Mouse (Mus musculus) mouse embryonic stem cell (cell line): ENCODE results near the gene Rap1gds1.

Source experiments
- in situ Hi-C, 2 experiments: fragments of 300-500 bp; cut with MboI; formaldehyde crosslinking; loops; 1 replicate in 1 of 2; 3 replicates in 1 of 2; pipeline ENCODE4 v1.14.3; 2019 to 2020; ENCODE audit warnings: low sequenced_read_pairs in 2 of 2, low pct_unique_long_range_greater_than_20kb in 1 of 2, mixed read lengths in 1 of 2; ENCODE audit not compliant: unreplicated experiment in 1 of 2

The Rap1gds1 gene

DNA sequence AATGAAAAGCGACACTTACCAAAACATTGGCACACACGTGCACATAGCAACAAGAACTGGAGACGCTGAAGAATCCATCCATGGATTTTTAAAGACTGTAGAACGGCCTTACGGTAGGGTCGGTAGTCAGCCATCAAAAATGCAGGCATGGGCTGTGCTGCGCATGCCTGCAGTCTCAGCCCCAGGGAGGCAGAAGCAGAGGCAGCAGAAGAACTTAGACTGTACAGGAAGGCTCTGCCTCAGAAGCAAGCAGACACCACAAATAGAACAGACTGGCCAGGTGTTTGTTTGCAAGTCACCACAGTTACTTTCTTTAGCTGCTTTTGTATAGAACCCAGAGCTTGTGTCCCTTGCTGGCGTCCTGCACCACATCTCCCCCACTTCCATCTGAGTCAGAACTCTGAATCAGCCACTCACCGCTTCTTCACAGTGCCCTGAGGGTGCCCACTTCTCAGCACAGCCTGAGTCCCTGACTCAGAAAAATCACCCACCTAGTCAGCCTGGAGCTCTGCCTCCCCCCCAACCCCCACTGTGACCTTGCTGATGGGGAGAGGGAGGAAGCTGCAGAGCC lies 174.3 kb downstream of the Rap1gds1 start:
- in situ Hi-C loops: loop anchor here in 1 of 2 experiments (5.0 kb wide), 1 partner anchor 258 kb away; no protein-coding TSS in a partner anchor

DNA sequence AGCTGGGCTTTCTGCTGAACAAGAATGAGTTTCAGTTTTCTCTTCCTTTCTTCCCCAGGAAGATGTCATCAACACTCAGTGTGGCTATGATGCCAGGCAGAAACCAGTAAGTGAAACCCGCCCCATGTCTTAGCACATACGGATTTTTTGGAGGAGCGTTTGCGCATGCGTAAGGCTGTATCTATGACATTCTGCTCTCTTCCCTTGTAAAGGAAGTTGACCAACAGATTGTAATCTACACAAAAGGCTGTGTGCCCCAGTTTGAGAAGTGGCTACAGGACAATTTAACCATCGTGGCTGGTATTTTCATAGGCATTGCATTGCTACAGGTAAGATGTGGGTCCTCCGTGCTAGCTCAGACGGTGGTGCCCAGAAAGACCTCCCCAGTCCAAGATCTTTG lies 176.9 kb downstream of the Rap1gds1 start:
- in situ Hi-C loops: no loop called here

DNA sequence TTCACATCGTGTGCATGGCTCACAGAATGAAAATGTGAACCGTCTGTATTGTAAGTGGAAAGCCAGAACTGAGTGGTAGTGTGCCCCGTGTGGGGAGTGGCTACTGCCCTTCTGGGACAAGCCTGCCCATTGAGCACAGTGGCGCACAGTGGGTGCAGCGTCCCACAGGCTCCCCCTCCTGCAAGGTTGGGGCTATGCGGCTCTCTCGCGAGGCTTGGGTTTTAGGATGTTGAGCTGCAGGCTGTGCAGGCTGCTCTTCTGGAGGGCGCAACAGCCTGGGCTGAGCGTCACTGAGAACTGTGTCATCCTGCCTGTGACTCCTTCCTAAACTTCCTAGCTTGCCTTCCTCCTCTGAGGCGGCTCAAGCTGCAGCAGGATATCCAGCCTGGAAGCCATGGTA lies 177.5 kb downstream of the Rap1gds1 start:
- in situ Hi-C loops: no loop called here

DNA sequence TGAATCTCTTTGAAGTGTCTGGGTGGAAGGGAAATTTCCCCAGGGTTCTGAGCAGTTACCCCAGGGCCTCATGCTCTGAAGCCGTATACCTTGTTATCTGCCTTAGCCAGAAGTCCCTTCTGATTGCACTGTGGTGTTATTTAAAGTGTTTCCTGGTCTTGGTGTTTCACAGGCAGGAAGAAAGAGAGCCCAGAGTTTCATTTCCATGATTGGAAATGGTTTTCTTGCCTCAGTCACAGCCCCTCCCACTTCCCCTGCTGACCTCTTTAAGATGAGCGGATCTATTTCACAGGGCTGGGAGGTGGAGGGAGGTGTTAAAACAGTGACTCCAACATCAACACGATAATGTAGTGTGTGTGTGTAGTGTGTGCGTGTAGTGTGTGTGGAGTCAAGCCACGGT lies 181.5 kb downstream of the Rap1gds1 start:
- in situ Hi-C loops: no loop called here

DNA sequence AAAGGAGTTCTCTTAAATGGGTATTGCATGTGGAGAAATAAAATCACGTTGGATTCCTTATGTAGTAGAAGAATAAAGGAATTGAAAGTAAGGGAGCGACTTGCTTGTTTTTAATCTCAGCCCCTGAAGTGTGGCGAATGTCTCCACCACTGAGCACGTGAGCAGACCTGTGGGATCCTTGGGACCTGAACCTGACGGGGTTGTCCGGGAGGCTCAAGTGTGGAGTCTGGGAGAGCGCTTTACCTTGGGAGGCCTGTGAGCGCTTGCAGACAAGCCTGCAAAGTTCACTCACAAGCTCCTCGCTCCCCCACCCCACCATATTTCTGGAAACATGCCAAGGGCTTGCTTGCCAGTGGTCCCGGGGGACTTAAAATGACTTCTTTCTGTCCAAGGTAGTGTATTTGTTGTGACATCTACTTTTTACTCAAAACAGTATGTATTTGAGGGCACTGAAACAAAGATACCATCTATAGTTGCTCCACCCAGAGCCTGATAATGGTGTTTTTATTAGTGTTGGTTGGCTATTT lies 185.2 kb downstream of the Rap1gds1 start:
- in situ Hi-C loops: no loop called here

DNA sequence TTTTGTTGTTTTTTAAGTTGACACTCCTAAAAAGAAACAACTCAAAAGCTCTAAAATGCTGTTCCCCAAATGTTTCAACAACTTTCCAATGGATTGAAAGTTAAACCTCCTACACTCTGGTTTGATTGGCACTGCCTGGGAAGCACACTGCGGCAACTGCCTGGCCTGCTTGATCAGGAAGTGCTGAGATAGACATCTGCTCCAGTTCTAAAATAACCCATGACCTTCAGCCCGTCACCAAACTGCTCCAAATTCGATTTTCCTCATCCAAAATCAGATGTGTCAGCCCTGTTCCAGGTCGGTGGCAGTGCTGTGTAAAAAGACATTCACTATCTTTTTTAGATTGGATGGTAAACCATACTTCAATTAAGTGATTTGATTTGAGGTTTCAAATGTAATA lies 185.8 kb downstream of the Rap1gds1 start:
- in situ Hi-C loops: no loop called here

DNA sequence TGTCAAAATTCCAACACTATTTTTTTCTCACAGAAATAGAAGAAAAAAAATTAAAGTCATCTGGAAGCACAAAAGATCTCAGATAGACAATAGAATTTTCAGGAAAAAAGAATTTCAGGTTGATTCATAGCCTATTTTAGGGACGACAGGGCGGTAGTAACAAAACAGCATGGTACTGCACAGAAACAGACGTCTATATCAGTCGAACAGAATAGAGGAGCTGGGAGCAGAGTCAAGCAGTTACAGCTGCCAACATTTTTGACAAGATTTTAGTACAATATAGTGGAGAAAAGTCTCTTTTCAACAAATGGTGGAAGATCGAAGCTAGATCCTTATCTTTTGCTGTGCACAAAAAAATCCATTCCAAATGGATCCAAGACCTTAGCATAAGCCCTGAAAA lies 188.9 kb downstream of the Rap1gds1 start:
- in situ Hi-C loops: no loop called here

DNA sequence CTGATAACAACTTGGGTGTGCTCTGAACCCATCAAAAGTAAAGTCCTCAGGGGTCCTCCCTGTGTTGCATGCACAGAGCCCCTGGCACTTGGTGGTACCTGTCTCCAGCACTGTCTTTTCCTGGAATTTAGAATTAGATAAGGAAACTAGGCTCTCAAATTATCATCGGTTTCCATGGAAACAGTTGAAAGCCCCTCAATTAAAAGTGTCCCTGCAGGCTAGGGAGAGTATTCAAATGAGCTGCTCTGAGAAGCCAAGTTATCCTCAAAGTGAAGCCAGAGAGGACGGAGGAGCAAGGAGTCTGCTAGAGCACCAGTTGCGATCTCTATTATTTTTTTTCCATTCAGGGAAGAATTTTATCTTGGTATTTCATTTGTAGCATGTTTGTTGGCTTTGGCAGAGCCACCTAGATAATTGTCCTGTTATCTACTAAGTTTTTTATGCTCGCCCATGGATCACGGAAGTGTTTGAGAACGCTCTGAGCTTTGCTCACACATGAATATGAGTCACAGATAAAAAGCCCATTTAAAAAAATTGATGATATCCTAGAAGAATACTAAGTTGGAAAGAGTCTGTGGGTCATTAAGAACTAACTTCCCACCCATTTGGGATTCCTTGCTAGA lies 193.2 kb downstream of the Rap1gds1 start:
- in situ Hi-C loops: no loop called here

DNA sequence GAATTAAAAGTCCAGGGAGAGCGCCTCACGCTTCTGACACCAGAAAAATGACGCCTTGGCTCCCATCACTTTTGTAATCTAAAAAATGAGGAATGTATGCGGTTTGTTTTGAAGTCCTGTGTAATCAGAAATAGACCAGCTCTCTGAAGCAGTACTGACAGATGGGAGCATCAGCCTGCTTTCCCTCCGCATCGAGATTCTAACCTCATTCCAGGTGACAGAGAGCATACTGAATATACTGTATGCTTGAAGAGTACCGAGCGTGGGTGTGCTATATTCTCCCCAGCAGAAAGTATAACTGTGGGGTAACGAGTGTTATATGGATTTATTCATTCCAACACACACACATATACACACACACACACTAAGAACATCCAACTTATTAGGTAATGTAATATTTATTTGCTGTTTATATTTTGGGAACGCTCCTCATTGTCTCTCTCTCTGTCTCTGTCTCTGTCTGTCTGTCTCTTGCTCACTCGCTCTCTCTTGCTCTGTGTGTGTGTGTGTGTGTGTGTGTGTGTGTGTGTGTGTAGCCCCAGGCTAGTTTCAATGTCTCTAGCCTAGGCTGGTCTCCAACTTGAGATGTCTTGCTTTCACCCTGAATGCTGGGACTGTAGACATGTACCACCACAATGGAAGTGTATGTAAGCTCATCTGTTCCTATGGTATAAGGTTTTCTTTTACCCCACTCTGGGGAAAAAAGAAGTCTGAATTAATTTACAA lies 193.8 kb downstream of the Rap1gds1 start:
- in situ Hi-C loops: no loop called here

DNA sequence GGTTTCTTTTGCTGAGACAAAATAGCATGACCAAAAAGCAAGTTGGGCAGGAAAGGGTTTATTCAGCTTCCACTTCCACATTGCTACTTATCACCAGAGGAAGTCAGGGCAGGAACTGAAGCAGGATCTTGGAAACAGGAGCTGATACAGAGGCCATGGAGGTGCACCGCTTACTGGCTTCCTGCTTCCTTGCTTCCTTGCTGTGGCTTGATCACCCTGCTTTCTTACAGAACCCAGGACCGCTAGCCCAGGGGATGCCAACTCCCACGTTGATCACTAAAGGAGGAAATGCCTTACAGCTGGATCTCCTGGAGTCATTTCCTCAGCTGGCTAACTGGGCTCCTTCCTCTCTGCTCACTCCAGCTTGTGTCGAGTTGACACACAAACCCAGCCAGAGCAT lies 197.3 kb downstream of the Rap1gds1 start:
- in situ Hi-C loops: no loop called here

DNA sequence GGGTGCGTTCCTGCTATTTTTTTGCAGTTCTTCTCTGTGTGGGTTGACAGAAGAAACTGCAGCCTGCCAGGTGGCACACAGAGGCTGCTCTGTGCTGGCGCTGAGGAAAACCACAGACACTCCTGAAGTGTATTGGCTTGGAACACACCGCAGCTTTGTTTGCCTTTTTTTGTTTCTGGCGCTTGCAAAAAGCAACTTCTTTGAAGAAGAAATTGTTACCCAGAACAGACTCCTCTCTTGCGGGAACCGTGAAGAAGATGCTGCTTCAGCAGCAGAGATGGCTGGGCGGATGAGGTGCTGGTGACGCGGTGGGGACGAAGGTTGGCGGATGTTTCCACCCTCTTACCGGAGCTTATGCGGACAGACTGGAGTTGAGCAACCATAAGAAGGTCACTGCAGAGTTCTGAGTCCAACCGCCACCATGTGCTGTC lies 198.1 kb downstream of the Rap1gds1 start:
- in situ Hi-C loops: no loop called here

DNA sequence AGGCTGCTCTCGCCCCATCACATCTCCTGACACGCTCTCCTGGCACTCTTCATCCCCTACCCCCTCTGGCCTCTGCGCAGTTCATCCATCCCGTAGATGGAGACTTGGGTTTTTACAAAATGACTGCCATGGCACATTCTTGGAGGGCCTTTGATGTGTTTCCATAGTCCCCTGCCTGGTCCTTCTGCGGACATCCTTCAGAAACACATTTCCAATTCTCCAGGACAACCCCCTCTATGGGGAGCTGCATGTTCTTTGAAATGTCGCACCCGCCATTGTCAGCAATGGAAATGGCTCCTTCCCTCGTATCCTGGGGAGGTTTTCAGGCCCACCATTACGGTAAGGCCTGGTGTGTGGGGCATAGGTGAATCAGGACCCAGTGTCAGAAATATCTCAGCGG lies 198.6 kb downstream of the Rap1gds1 start:
- in situ Hi-C loops: no loop called here

DNA sequence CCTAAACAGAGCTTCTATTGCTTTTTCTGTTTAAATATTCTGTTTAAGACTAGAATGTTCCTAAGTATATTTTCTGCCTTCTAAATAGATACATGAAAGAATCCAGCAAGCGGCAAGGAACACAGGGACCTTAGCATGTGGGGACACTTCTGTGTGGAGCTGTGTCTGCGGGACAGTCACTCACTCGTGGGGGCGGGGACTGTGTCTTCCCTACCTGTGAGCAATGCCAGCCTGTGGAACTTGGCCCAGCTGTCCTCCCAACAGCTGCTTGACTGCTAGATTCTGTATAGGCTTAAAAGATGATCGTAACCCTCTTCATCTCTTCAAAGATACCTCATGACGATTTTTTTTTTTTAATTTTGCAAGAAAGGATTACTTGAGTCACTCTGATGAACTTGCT lies 199.1 kb downstream of the Rap1gds1 start:
- in situ Hi-C loops: no loop called here
